Mouse (Mus musculus) mouse embryonic stem cell (cell line): ENCODE measurements around the gene Klhl11.

Source experiments
- in situ Hi-C, 2 experiments: fragments of 300-500 bp; cut with MboI; formaldehyde crosslinking; loops; 1 replicate in 1 of 2; 3 replicates in 1 of 2; pipeline ENCODE4 v1.14.3; 2019 to 2020; ENCODE audit warnings: low sequenced_read_pairs in 2 of 2, low pct_unique_long_range_greater_than_20kb in 1 of 2, mixed read lengths in 1 of 2; ENCODE audit not compliant: unreplicated experiment in 1 of 2

The Klhl11 gene

DNA sequence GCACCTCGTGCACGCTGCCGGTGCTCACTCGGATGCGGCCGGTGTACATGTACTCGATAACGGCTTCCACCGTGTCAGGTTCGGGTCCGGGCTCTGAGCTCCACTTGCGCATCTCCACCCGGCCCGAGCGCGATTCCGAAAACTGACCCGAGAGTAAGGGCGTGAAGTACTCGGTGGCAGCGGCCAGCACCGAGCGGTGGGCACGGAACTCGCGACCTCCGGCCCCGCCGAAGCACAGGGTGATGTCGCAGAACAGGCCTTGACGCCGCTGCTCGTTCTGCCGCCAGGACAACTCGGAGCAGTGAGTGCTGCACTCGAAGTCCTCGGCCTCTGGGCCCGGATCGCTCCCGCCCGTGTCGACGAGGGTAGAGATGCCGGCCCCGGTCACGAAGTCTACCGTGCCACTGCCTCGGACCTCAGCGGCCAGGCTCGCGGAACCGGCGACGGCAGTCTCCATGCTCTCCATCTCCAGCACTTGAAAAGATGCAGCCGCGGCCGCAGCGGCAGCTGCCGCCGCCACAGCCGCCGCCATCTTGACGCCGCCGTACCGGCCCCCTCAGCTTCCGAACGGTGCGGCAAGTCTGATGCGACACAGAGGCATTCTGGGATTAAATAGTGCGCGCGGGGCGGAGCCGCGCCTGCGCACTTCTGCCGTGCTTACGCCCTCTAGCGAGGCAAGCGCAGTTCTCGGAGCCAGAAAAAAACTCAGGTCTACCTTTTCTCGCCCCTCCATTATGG is at the start of gene Klhl11:
Klhl11 (minus strand) TSS at position 545 of the 738 bp plus-strand sequence.
- in situ Hi-C loops = no loop called here

DNA sequence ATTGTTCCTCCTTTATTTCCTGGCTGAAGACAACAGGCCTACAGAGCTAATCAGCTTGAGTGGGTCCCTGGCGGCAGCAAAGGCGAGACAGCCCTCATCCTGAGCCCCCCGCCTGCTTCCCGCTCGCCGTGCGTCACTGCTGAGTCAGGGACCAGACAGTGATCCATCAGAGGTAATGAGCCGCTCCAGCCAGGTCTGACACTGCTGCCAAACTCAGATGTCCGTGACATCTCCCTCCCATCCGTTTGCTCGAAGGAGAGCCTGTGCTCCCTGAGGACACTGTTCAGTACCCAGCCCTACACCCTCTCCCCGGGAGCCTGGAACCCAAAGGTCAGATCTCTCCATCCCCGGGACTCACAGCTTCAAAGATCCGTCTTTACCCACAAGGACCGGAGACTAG is 48.3 kb upstream of the Klhl11 start:
- in situ Hi-C loops = loop anchor here in 1 of 2 experiments (25.0 kb wide), 1 partner anchor 1509 kb away; the partner anchor contains the start of gene Top2a

DNA sequence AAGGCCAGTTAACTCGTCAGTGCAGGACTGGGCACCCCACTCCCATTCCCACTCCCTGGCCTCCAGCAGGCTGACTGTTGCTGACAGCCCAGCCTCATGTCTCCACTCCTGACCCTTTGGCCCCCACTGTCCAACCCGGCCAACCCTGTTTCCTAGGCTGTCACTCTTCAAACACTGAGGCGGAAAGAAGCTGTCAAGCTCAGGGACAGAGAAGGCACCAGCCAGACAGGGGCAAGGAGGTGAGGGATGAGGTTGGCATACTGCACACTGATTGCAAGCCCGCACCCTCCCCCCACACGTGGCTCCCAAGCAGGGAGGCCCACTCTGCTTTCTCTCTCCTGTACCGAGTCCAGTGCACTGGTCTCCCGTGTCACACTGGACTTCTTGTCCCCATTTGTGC is 46.6 kb upstream of the Klhl11 start:
- in situ Hi-C loops = loop anchor here in 1 of 2 experiments (25.0 kb wide), 1 partner anchor 1507 kb away; the partner anchor contains the start of gene Top2a

DNA sequence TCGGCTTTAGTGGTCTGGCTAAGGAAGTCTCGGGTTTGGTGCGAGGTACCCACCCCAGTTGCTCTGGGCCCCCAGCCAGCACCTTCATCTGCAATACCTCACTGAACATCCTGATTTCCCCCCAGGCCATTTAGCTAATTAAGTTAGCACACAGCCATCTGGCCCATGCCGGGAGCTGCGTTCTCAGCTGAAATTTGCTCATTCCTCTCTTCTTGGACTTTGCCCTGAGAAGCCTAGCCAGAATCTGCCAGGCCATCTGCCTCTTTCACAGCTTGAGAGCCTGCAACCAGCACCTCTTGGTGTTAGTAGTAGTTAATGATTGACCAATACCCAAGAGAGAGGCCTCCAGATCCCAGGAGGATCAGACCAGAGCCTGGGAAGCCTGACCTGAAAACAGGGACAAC is 45.6 kb upstream of the Klhl11 start:
- in situ Hi-C loops = loop anchor here in 1 of 2 experiments (25.0 kb wide), 1 partner anchor 1506 kb away; the partner anchor contains the start of gene Top2a

DNA sequence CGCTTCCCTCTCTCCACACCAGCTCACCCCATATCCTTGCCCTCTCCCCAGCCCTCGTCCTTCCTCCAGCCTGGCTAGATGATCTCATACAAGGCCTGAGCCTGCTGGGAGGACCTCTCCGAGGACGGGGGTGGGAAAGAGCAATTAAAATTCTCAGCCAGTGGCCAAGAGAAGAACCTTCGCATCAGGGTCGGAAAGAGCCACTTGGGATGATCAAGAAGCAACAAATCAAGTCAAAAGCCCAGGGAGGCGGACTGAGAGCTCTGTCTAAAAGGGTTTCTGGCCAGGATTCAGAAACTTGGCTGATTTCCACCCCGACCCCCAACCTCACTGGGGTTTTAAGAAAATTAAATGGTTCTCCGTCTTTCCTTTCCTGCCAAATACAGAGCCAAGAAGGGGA is 43.8 kb upstream of the Klhl11 start:
- in situ Hi-C loops = loop anchor here in 1 of 2 experiments (25.0 kb wide), 1 partner anchor 1504 kb away; the partner anchor contains the start of gene Top2a

DNA sequence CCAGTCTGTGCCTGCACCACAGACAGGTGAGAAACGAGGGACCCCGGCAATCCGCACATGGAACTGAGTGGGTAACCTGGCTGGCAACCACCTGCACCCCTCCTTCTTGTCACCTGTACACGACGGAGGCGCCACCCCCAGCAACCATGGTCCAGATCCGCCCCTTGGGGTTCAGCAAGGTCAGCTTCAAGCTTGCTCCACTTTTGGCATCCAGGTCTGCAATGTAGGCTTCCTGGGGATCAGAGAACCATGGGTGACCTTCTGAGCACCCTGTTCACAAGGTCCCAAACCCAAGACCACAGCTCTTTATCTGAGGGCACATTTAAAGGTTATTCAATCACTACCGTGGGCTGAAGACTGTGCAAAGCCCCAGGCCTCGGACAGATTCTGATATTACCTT is 43.2 kb upstream of the Klhl11 start:
- in situ Hi-C loops = loop anchor here in 1 of 2 experiments (25.0 kb wide), 1 partner anchor 1503 kb away; the partner anchor contains the start of gene Top2a

DNA sequence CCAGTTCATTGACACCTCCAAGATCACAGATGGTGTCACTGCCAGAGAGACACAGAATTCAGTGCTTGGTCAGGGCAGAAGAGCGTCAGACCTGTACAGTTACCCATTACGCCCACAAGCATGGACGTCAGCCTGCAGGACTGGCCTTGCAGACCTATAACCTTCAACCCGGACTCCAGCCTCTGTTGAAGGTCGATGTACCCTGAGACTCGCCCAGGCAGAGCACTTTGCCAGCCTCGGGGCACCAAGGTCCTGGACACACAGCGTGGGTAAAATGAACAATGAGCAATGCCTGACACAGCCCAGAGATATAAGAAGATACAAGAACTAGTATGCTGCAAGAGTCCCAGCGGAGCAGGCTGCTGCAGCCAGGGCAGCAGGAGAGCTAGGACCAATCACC is 42.5 kb upstream of the Klhl11 start:
- in situ Hi-C loops = loop anchor here in 1 of 2 experiments (25.0 kb wide), 1 partner anchor 1503 kb away; the partner anchor contains the start of gene Top2a

DNA sequence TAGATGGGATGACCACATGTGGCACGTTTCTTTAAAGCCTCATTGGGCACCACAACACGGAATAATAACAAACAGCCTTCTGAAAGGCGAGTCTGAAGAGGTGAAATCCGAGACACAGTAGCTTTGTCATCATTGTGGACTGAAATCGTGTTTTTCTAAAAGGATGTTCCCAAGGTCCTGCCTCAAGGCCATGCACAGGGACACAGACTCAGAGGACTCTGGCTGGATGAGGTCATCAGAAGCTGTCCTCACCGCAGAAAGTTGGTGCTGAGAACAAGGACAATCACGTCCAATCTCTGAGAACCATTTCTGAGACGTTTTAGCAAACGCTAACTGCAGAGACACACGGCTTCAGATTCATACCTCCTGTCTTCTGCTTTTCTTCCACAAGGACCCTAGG is 41.2 kb upstream of the Klhl11 start:
- in situ Hi-C loops = loop anchor here in 1 of 2 experiments (25.0 kb wide), 1 partner anchor 1501 kb away; the partner anchor contains the start of gene Top2a

DNA sequence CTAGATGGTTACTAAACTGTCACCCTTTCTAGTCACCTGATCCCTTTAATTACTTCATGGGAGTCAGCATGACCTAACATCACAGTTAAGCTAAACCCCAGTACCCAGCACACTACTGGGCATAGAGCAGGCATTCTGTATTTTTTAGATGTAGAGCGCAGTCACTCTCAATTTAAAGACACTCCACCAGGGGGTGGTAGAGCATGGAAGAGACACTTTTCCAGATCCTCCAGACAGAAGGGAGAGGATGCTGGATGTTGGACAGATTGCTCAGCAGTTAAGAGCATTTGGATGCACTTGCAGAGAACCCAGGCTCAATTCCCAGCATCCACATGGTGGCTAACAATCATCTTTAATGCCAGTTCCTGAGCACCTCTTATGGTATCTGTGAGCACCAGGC is 39.8 kb upstream of the Klhl11 start:
- in situ Hi-C loops = loop anchor here in 1 of 2 experiments (25.0 kb wide), 1 partner anchor 1500 kb away; the partner anchor contains the start of gene Top2a

DNA sequence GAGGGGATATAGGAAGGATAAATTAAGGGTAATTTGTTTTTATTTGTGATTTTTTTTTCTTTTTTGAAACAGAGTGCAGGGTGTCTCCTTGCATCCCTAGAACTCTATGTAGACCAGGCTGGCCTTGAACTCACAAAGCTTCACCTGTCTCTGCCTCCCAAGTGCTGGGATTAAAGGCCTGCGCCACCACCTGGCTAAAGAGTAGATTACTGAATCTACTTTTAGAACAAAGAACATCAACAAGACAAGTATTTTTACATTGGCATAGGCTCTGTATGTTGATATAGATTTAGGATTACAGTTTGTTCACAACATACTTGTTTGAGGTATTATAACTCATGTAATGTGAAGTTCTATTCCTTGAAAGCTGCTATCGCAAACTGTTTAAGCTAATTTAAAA is 38.0 kb upstream of the Klhl11 start:
- in situ Hi-C loops = loop anchor here in 1 of 2 experiments (25.0 kb wide), 1 partner anchor 1498 kb away; the partner anchor contains the start of gene Top2a

DNA sequence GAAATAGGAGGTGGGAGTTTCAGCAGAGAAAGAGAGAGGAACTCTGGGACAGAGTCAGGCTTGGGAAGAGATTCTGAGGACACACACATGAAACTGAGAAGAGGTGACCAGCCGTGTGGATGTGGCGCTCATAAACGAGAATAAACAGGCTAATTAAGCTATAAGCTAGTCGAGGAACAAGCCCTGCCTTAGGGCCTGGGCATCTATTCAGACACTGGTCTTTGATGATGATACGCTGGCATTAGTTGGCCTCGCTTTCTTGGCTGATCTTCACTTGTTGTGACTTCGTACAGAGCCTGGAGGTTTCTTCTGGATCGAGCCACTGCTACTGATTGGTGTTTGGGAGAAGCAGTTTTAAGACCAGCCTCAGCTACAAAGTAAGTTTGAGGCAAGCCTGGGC is 33.5 kb upstream of the Klhl11 start:
- in situ Hi-C loops = loop anchor here in 1 of 2 experiments (25.0 kb wide), 1 partner anchor 1494 kb away; the partner anchor contains the start of gene Top2a

DNA sequence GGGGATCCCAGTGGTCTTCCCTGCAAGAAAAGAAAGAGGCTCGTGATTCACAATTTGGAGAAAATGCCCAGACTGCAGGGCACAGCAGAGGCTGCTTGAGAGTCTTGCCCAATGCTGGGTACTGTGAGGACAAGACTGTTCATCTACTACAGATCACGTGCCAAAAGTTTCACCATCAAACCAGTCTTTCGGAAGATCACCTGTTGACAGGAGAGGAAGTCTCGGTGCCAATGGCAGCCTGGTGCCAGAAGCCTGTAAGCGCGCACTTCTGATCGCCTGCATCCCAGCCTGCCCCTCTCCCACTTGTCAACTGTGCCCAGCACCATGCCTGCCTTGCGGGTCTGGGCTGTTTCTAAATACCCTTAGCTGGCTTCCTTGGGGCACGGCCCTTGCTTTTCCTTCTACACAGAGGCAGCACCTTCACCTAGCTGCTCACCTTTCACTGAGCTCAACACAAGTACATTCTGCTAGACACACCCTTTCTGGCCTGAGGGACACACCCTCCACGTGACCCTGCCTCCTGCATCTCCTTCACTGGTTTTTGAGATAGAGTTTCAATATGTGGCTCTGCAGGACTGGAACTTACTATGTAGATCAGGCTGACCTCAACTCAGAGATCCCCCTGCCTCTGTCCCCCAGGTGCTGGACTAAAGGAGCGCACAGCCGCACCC is 32.6 kb upstream of the Klhl11 start:
- in situ Hi-C loops = loop anchor here in 1 of 2 experiments (25.0 kb wide), 1 partner anchor 1493 kb away; the partner anchor contains the start of gene Top2a

DNA sequence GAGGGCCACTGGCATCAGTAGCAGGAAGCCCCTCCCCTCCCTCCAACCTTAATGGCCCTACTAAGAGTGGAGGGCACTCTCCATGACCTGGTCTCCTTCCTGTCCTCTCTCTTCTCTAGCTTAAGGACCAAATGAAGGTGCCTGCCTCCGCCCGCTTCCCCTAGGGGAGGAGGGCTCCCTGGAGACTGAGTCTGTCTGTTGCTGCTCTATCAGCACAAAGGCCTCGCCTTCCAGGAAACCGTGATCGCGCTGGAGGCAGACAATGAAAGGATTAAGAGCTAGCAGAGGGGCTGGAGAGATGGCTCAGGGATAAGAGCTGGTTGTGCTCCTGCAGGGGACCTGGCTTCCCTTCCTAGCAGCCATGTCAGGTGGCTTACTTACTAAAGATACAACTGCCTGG is 28.8 kb upstream of the Klhl11 start:
- in situ Hi-C loops = loop anchor here in 1 of 2 experiments (25.0 kb wide), 1 partner anchor 1489 kb away; the partner anchor contains the start of gene Top2a

DNA sequence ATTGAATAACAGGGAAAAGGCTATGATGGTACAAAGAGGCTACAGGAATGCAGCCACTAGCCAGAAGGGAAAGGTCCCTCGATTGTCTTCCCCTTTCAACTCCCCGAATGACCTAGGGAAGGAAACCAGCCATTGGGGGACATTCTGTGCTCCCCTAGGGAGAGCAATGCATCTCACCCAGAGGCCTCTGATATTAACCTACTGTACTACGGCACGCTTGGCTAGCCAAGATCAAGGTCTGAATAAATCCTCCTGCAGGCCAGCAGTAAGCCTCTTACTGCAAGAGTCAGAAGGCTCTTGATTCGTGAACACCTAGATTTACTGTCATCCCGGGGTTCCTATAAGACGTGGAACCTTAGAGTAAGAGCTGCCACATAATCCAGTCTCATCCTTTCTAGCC is 28.1 kb upstream of the Klhl11 start:
- in situ Hi-C loops = loop anchor here in 1 of 2 experiments (25.0 kb wide), 1 partner anchor 1488 kb away; the partner anchor contains the start of gene Top2a

DNA sequence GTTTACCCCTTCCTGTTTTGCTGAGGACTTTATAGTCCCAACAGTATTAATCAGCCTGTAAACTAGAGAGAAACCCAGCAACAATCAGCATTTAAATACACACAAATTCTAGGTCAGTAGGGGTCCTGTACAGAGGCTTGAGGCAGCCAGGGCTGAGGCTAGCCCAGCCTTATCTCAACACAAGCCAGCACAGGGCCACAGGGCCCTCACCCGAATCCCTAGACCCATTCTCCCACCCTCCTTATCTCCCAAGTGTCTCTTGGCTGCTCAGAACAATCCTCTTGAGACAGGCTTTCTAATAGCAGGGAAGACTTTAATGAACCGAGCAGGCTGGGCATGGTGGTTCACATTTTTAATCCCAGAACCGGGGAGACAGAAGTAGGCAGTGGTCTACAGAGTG is 27.7 kb upstream of the Klhl11 start:
- in situ Hi-C loops = loop anchor here in 1 of 2 experiments (25.0 kb wide), 1 partner anchor 1488 kb away; the partner anchor contains the start of gene Top2a

DNA sequence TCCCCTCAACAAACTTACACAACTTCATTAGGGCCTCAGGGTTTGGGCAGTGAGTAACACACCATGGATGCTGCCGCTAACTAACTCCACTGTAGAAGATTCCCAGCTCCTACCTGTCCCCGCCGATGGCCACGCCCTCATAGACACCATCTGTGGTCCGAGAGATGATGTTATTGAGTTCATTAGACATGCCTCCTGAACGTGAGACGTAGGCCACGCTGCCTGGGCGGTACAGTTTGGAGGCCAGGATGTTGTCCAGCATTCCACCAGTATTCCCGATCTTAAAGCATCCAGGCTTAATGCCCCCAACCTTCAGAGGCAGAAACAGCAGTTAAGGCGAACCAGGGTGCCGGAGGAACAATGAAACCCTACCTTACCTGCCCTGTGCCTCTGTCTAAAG is 21.2 kb upstream of the Klhl11 start:
- in situ Hi-C loops = no loop called here

DNA sequence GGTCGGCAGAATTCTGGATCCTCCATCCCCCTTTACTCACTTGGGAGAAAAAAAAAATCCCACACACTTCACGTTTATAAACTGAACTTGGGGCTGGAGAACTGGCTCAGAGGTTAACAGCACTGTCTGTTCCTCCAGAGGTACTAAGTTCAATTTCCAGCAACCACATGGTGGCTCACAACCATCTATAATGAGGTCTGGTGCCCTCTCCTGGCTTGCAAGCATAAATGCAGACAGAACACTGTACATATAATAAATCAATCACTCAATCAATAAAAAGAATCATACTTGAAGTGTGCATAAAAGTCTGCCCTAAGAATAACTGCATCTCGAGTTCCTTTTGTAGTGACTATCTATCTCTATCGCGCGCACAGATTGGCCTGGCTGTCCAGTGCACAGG is 18.4 kb upstream of the Klhl11 start:
- in situ Hi-C loops = no loop called here

DNA sequence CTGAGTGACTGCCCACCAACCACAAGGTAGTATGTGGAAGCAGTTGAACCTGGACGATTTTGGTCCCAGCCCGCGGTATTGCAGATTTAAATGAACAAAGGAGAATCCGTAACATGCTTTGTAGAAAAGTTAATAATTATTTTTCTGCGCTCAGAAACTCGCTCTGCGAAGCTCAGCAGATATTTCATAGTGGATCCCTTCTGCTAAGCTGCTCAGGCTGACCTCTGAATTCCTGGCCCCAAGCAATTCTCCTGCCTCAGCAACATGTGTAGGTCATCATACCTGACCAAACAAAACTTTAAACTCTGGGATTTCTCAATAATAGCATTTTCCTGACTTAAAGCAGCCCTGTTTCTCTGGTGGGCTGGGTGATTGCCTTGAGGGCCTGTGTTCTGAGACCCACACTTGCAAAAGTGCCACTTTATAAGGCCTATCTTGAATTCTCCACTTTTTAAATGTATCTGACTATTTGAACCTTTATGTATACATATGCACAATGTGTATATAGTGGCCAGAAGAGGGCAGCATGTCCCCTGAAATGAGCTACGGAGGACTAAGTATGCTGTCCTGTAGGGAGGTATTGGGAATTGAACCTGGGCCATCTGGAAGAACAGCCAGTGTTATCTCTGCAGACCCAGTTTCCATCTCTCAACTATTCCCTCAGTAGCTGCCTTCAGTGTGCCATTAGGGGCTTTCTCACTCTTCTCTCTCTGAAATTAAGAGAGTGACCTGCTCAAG is 13.4 kb upstream of the Klhl11 start:
- in situ Hi-C loops = no loop called here
